Mouse (Mus musculus) megakaryocyte, embryonic 14.5 days (primary cell): ENCODE measurements at regions not wholly inside any gene's neighbourhood (a gene's known extent, or its start where the extent isn't known, plus 50 kb on each side); places are given as distances from the start of the nearest gene placed in this dataset.

Source experiments
- FLI1 ChIP-seq: IDR thresholded peaks from 2 replicates; pipeline ENCODE4 v1.6.1; 2012; ENCODE audit warnings: low read length, inconsistent platforms, mixed read lengths
- GATA1 ChIP-seq: IDR thresholded peaks from 3 replicates; pipeline ENCODE4 v1.6.1; 2012; ENCODE audit warnings: mixed read lengths, low read length, inconsistent platforms, borderline replicate concordance

GRCm38 (mm10) chr11:19160669-19161068, 141.9 kb upstream of the Meis1 start:
- TF ChIP-seq GATA1 (no peak), FLI1 (no peak)
